Mouse (Mus musculus) heart, postnatal 0 days (tissue): Measurements from ENCODE around the gene Nr2f1.

Source experiments
- CTCF ChIP-seq: IDR thresholded peaks from 2 replicates; pipeline ENCODE4 v1.5.1; 2016; ENCODE audit warnings: antibody characterized with exemption, control low read depth, low read depth
- EP300 ChIP-seq: IDR thresholded peaks from 2 replicates; pipeline ENCODE4 v1.6.1; 2016; ENCODE audit warnings: antibody characterized with exemption, low read depth

DNA sequence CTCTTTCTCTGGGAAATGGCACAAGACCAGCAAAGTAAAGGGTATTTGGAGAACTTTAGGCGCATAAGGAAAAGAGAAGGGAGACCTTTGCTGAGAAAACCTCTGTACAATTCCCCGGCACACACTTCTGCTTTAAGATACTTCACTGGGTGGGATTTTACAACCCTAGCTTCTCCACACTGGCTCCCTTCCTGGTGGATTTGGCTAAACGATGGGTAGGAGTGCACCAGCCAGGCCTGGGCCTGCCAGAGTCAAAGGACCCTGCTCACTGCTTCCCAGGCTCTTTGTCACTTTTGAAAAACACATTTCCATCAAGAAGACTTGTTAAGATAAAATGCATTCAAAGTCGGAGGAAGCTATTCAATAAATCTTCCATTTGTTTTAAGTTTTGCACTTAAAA is 6.3 kb downstream of the Nr2f1 start:
- TF ChIP-seq CTCF = no peak
- no peak for TF ChIP-seq EP300
